Mouse (Mus musculus): ENCODE data around the gene Lmntd2. TPM values are rescaled to one million over a fixed set of nuclear protein-coding genes. Genes with fewer than 3 reads are reported as not detected.
A peak's percentile ranks its signal among the peaks of the same experiment; 100 is the strongest.

Gene Lmntd2
- polyA plus RNA-seq, 1 experiment from 2014 or later, result 1.7 TPM

DNA sequence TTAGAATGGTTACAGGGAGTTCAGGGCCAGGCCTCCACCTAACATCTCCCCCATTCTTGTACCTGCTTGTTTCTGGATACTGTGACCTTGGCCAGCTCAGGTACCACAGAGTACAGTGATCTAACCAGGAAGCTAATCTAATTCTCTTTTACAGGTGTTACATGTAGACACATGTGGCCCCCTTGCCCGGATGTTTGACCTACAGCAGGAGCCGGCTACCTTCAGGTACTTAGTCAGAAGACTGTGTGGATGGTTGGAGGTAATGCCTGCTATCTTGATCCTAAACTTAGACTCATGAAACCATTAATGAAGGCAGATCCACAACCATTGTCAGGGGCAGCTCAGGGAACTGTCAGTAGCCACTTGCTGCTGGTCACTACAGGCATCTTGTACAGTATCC lies 18.1 kb downstream of the Lmntd2 start:
- Histone ChIP-seq H3K9me3 (no peaks in the 10 kb centered on the region), H3K4me3 (no peak overlapping the region), H3K4me2 (no peak overlapping the region), H3K4me1 (peaks cover 28% of the 10 kb centered on the region), H3K9ac (no peak overlapping the region), H3K36me3 (peaks cover 24% of the 10 kb centered on the region), H3K27ac (no peak overlapping the region), H3K27me3 (no peaks in the 10 kb centered on the region)
- ATAC-seq (ENCODE audit: insufficient number of reproducible peaks, low FRiP score, low TSS enrichment, low read depth), result no peak
- 91% methylated on average over 2 of the region's 2 CpGs for WGBS

DNA sequence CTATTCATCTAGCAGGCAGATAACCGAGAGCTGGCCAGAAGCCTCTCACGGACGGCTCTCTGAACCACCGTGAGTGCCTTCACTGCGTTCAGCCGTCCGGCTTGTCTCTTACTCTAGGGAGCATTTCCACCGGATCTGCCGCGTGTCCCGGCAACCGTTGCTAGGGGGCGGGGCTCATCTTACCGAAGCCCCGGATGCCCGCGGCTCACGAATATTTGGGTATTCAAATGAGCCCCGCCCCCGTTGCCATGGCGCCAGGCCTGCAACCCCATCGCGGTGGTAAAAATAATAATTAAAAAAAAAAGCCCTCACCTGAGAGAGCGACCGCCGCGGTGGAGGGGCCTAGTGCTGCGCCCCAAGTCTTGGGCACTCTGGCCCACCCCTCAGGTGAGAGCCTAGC lies 19.1 kb downstream of the Lmntd2 start:
- no peaks in the 10 kb centered on the region for H3K27me3 ChIP-seq
- H3K4me3 ChIP-seq, result peak overlapping the region; percentile 78
- under 1% methylated on average over 28 of the region's 28 CpGs for WGBS
- peak overlapping the region; percentile 51; the same call in 1 of the 2 replicates for H3K9ac ChIP-seq
- peak overlapping the region; percentile 88 for H3K27ac ChIP-seq
- ATAC-seq (ENCODE audit: insufficient number of reproducible peaks, low FRiP score, low TSS enrichment, low read depth), result no peak
- peak overlapping the region; percentile 93 for H3K4me2 ChIP-seq
- H3K4me1 ChIP-seq, result peaks cover 28% of the 10 kb centered on the region
- H3K36me3 ChIP-seq, result peaks cover 33% of the 10 kb centered on the region
- H3K9me3 ChIP-seq, result no peaks in the 10 kb centered on the region

DNA sequence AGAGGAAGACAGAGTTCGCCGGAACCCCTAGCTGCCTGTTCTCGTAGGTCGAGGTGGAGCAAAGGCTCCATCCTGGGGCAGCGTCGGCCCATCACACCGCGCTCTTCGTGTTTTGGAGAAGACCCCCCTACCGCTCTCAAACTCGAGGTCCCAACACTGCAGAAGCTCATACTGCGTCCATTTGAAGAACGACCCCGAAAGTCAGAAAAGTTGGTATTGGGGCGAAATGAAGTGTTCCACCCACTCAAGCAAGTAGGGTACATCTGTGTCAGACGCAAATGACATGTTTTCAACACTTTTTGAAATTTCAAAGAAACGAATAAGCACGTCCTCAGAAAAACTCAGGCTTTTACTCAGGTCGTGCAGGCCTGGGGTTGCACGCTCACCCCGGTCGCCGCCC lies 19.5 kb downstream of the Lmntd2 start:
- Histone ChIP-seq H3K4me2 (peak overlapping the region; percentile 93), H3K36me3 (peaks cover 34% of the 10 kb centered on the region), H3K4me1 (peaks cover 28% of the 10 kb centered on the region), H3K9me3 (no peaks in the 10 kb centered on the region), H3K27me3 (no peaks in the 10 kb centered on the region), H3K27ac (peak overlapping the region; percentile 88), H3K4me3 (peak overlapping the region; percentile 78), H3K9ac (peak overlapping the region; percentile 51)
- under 1% methylated on average over 23 of the region's 23 CpGs for WGBS
- ATAC-seq (ENCODE audit: insufficient number of reproducible peaks, low FRiP score, low TSS enrichment, low read depth), result no peak

DNA sequence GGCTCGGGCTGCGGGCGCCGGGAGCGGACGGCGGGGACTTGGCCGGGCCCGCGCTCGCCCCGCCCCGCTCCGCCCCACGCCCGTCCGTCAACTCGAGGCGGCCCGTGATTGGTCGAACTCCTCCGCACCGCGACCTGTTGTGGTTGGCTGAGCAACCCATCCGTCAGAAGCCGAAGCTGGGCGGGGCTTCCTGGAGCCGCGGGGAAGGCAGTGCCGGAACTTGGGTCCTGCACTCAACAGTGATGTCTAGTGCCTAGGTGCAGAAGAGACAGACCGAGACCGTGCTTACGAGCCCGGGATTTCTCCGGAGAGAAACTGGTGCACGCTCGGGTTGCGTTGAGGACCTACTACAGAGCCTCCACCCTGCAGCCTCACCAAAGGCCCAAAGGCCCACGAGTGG lies 19.9 kb downstream of the Lmntd2 start, which contains the start of the genes Hras and Lrrc56:
Gene Hras (minus strand): TSS at position 58 of the 400 bp plus-strand sequence.
Gene Lrrc56 (plus strand): TSS at position 210 of the 400 bp plus-strand sequence.
- Histone ChIP-seq H3K9ac (peak within 1 kb of the TSS; percentile 89), H3K4me1 (peaks cover 28% of the 10 kb centered on the region), H3K36me3 (peaks cover 38% of the 10 kb centered on the region), H3K4me2 (peak within 1 kb of the TSS; percentile 93), H3K27me3 (no peaks in the 10 kb centered on the region), H3K9me3 (no peaks in the 10 kb centered on the region), H3K4me3 (peak within 1 kb of the TSS; percentile 78), H3K27ac (peak within 1 kb of the TSS; percentile 91)
- peak; percentile 94 for ATAC-seq (ENCODE audit: insufficient number of reproducible peaks, low FRiP score, low TSS enrichment, low read depth)
- WGBS, result under 1% methylated on average over 38 of the region's 39 CpGs

DNA sequence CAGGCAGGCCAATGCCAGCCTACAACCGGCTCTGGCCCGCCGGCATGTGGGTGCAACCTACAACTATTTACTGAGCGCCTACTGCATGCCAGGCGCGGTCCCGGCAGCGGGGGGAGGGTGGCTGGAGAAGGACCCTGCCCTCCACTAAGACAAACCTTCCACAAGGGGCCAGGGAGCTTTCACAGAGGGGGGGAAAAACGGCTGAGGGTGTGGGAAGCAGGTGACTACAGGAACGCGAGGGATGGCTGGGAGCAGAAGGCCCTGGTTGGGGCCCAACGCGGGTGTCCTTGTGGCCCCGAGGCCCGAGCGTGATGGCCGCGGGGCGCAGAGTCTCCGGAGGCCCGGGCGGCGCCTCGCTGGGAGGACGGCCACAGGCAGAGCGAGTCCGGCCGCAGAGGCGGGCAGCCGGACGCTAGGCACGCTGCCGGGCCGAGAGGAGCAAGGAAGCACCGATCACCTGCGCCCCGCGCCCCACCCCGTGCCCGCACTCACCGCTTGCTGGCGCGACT lies 20.5 kb downstream of the Lmntd2 start:
- Histone ChIP-seq H3K27me3 (no peaks in the 10 kb centered on the region), H3K4me2 (peak overlapping the region; percentile 93), H3K36me3 (peaks cover 39% of the 10 kb centered on the region), H3K9me3 (no peaks in the 10 kb centered on the region), H3K27ac (peak overlapping the region; percentile 91), H3K4me1 (peaks cover 28% of the 10 kb centered on the region), H3K4me3 (peak overlapping the region; percentile 78), H3K9ac (peak overlapping the region; percentile 89)
- under 1% methylated on average over 43 of the region's 43 CpGs for WGBS
- no peak; the same call in 1 of the 2 replicates for ATAC-seq (ENCODE audit: insufficient number of reproducible peaks, low FRiP score, low TSS enrichment, low read depth)

DNA sequence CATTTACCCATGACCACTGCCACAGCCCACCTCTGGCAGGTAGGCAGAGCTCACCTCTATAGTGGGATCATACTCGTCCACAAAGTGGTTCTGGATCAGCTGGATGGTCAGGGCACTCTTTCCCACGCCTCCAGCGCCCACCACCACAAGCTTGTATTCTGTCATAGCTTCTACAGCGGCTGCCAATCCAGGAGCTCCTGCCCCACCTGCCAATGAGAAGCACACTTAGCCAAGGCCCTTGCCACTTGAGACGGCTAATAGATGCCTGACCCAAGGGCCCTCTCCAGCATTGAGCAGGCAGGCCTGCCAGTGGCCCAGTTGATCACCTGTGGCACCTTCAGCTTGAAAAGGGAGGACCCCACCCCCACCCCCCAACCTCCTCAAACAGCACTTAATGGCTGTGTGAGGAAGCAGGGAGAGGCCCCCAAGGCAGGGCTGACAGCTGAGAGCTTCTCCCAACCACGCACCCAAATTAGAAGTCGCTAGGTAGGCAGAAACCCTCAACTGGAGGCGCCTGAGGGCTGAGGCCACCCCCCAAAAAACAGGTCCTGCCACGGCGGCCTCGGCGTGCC lies 21.0 kb downstream of the Lmntd2 start:
- H3K9ac ChIP-seq, result peak overlapping the region; percentile 89
- peak overlapping the region; percentile 91 for H3K27ac ChIP-seq
- H3K36me3 ChIP-seq, result peaks cover 39% of the 10 kb centered on the region
- no peak for ATAC-seq (ENCODE audit: insufficient number of reproducible peaks, low FRiP score, low TSS enrichment, low read depth)
- H3K27me3 ChIP-seq, result no peaks in the 10 kb centered on the region
- H3K4me3 ChIP-seq, result peak overlapping the region; percentile 78
- H3K4me2 ChIP-seq, result peak overlapping the region; percentile 93
- no peaks in the 10 kb centered on the region for H3K9me3 ChIP-seq
- WGBS, result 25% methylated on average over 12 of the region's 12 CpGs
- H3K4me1 ChIP-seq, result peaks cover 28% of the 10 kb centered on the region

DNA sequence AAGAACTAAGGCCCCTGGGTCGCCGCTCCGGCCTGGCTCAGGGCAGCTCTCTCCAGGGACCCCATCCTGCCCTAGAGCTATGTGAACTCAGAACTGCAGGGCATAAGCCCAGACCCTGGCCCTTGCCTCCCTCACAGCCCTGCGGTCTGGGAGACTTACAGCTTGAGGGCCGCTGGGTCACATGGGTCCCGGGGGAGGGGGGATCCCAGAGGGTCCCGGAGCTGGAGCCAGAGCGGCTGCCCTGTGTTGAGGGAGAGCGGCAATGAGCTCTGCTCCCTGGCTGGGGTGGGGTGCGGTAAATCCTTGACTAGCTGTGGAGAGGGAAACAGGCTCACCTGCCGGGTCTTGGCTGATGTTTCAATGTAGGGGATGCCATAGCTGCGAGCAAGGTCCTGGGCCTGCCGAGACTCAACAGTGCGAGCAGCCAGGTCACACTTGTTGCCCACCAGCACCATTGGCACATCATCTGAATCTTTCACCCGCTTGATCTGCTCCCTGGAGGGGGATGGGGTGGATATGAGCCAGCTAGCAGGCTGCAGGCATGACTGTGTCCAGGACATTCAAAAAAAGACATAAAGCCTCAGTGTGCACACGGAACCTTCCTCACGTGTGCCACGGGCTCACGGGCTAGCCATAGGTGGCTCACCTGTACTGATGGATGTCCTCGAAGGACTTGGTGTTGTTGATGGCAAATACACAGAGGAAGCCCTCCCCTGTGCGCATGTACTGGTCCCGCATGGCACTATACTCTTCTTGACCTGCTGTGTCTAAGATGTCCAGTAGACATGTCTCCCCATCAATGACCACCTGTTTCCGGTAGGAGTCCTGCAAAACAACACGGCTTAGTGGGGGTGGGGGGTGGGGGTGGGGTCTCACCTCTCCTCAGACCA lies 21.8 kb downstream of the Lmntd2 start:
- Histone ChIP-seq H3K27ac (no peak overlapping the region), H3K36me3 (peaks cover 36% of the 10 kb centered on the region), H3K9me3 (no peaks in the 10 kb centered on the region), H3K4me2 (peak overlapping the region; percentile 93), H3K9ac (no peak overlapping the region; the same call in 1 of the 2 replicates), H3K4me1 (peaks cover 28% of the 10 kb centered on the region), H3K27me3 (no peaks in the 10 kb centered on the region), H3K4me3 (peak overlapping the region; percentile 78)
- ATAC-seq (ENCODE audit: insufficient number of reproducible peaks, low FRiP score, low TSS enrichment, low read depth), result no peak
- WGBS, result 87% methylated on average over 24 of the region's 24 CpGs

DNA sequence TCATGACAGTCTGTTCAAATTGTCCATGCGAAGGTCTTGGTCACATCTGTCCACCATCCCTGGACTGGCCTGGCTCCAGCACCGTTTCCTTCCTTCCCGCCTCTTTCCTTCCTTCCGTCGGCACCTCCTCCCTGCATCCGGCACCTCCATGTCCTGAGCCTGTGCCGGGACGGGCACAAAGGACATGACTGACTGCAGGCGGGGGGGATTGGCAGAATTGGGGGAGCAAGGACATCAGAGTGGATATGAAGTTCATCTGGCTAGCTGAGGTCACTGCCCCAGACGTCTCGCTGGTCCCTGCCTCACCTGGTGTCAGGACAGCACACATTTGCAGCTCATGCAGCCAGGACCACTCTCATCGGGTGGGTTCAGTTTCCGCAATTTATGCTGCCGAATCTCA lies 22.8 kb downstream of the Lmntd2 start:
- Histone ChIP-seq H3K4me1 (peaks cover 28% of the 10 kb centered on the region), H3K4me2 (peak overlapping the region; percentile 0; the same call in 1 of the 2 replicates), H3K9ac (no peak overlapping the region), H3K27me3 (no peaks in the 10 kb centered on the region), H3K36me3 (peaks cover 36% of the 10 kb centered on the region), H3K9me3 (no peaks in the 10 kb centered on the region), H3K27ac (no peak overlapping the region), H3K4me3 (no peak overlapping the region)
- ATAC-seq (ENCODE audit: insufficient number of reproducible peaks, low FRiP score, low TSS enrichment, low read depth), result no peak
- WGBS, result 86% methylated on average over 14 of the region's 14 CpGs

DNA sequence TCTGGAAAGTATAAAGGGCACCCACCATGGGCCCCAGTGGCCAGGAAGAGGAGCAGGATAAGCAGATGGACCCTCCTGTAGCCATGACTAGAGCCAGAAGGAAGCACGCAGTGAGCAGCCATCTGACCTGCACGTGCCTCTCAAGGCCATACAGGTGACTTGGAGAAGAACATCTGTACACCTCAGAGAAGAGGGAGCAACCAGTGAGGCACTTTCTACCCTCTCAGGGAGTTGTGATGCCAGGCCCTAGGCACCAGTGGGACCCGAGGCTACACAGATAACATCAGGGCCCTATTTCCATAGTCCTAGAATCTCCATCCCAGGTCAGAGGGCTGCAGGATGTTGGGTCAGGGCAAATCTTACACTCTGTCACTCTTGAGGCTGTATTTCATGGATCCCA lies 23.7 kb downstream of the Lmntd2 start:
- no peaks in the 10 kb centered on the region for H3K9me3 ChIP-seq
- no peak for ATAC-seq (ENCODE audit: insufficient number of reproducible peaks, low FRiP score, low TSS enrichment, low read depth)
- WGBS, result 91% methylated on average over 3 of the region's 3 CpGs
- H3K4me3 ChIP-seq, result no peak overlapping the region
- H3K4me1 ChIP-seq, result peaks cover 24% of the 10 kb centered on the region
- no peak overlapping the region for H3K9ac ChIP-seq
- H3K4me2 ChIP-seq, result no peak overlapping the region
- H3K27me3 ChIP-seq, result no peaks in the 10 kb centered on the region
- peaks cover 36% of the 10 kb centered on the region for H3K36me3 ChIP-seq
- H3K27ac ChIP-seq, result no peak overlapping the region

DNA sequence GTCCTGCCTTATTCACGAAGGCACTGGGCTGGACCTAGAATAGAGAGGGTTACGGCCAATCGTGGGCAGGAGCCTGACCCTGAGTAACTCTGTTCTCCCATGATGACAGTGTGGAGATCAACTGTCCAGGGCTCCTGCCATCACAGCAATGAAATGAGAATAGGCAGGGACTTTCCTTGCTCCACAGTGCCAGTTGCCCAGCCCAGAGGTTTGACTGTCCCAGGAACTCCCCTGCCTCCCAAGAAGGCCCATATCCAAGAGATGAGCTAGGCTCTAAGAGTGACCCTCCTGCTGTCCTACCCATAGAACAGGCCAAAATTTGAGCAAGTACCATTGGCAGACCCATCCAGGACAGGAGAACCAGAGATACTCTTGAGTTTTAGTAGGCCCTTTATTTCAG lies 25.1 kb downstream of the Lmntd2 start:
- Histone ChIP-seq H3K9ac (no peak overlapping the region), H3K27ac (no peak overlapping the region), H3K4me3 (no peak overlapping the region), H3K27me3 (no peaks in the 10 kb centered on the region), H3K9me3 (no peaks in the 10 kb centered on the region), H3K4me1 (peaks cover 19% of the 10 kb centered on the region), H3K4me2 (no peak overlapping the region), H3K36me3 (peaks cover 36% of the 10 kb centered on the region)
- ATAC-seq (ENCODE audit: insufficient number of reproducible peaks, low FRiP score, low TSS enrichment, low read depth), result no peak
- WGBS, result 87% methylated on average over 3 of the region's 3 CpGs

DNA sequence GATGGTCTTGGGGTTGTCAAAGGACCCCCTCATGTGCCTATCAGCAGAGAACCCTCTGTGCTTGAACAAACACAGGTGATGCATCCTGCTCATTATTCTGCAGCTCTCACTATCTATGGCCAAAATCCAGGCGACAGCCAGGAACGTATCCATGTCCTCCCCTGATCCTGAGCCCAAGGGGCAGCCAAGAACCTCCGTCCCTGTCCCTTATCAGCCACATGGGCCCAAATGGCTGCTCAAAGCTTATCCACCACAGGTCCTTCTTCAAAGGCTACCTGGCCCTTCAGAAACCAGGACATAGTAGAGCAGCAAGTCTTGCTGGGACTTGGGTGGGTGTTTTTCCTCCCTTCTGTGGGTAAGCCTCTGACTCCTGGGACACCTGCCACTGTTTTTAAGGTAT lies 25.7 kb downstream of the Lmntd2 start:
- H3K27ac ChIP-seq, result no peak overlapping the region
- ATAC-seq (ENCODE audit: insufficient number of reproducible peaks, low FRiP score, low TSS enrichment, low read depth), result no peak
- 73% methylated on average over 3 of the region's 3 CpGs for WGBS

DNA sequence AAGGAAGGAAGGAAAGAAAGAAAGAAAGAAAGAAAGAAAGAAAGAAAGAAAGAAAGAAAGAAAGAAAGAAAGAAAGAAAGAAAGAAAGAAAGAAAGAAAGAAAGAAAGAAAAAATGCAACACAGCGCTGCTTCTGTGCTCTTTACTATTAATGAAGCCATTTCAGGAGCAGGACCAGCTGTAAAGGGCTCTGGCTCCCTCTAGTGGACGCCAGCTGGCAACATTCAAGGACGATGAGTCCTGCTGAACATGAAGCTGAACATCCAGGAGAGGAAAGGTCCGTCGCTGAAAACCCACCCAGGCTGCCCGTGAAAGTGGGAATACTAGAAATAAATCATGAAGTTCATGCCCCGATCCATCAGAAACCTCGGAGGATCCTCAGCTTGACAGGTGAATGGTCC lies 37.7 kb downstream of the Lmntd2 start:
- Histone ChIP-seq H3K36me3 (no peaks in the 10 kb centered on the region), H3K4me1 (peaks cover 14% of the 10 kb centered on the region), H3K27ac (no peak overlapping the region), H3K4me2 (no peak overlapping the region), H3K27me3 (no peaks in the 10 kb centered on the region), H3K4me3 (no peak overlapping the region), H3K9ac (no peak overlapping the region), H3K9me3 (no peaks in the 10 kb centered on the region)
- ATAC-seq (ENCODE audit: insufficient number of reproducible peaks, low FRiP score, low TSS enrichment, low read depth), result no peak
- WGBS, result under 1% methylated on average over 8 of the region's 8 CpGs

More for the DNA sequence above, 25.7 kb downstream of the Lmntd2 start:
- Histone ChIP-seq H3K4me1 (peaks cover 18% of the 10 kb centered on the region), H3K4me3 (no peak overlapping the region), H3K36me3 (peaks cover 36% of the 10 kb centered on the region), H3K9me3 (no peaks in the 10 kb centered on the region), H3K27me3 (no peaks in the 10 kb centered on the region), H3K4me2 (no peak overlapping the region), H3K9ac (no peak overlapping the region)

Data from limb, embryonic 15.5 days (tissue).